Mouse (Mus musculus) C2C12 (cell line): Measurements from ENCODE around the gene Ola1. TPM values are rescaled to one million over a fixed set of nuclear protein-coding genes. Genes with fewer than 3 reads are reported as not detected.

Experiments
- H3K27me3 ChIP-seq: one replicate; pipeline ENCODE4 v1.6.1; 2011; ENCODE audit not compliant: control insufficient read depth, insufficient read depth, insufficient read length
- H3K36me3 ChIP-seq: one replicate; pipeline ENCODE4 v1.6.1; 2011; ENCODE audit not compliant: control insufficient read depth, insufficient read depth
- H3K4me3 ChIP-seq: one replicate; pipeline ENCODE4 v1.5.1; 2011; ENCODE audit warnings: mild to moderate bottlenecking, control low read depth; ENCODE audit not compliant: poor library complexity, insufficient read depth, severe bottlenecking
- H3K79me2 ChIP-seq: one replicate; pipeline ENCODE4 v1.6.1; 2011; ENCODE audit not compliant: control insufficient read depth, insufficient read depth
- H3K79me3 ChIP-seq: one replicate; pipeline ENCODE4 v1.6.1; 2011; ENCODE audit warnings: low read depth, control low read depth
- H3ac ChIP-seq: one replicate; pipeline ENCODE3; 2011; ENCODE audit warnings: low read depth; ENCODE audit not compliant: control insufficient read depth, insufficient read length
- CEBPB ChIP-seq: IDR thresholded peaks from one replicate; pipeline ENCODE4 v1.6.1; 2011; ENCODE audit warnings: low read depth, mild to moderate bottlenecking, control low read depth, moderate library complexity
- CTCF ChIP-seq: IDR thresholded peaks from one replicate; pipeline ENCODE4 v1.5.1; 2011; ENCODE audit not compliant: control insufficient read depth, insufficient read depth, insufficient read length
- FOSL1 ChIP-seq: IDR thresholded peaks from one replicate; pipeline ENCODE4 v1.8.0; 2011; ENCODE audit warnings: mild to moderate bottlenecking, low read length; ENCODE audit not compliant: poor library complexity, insufficient read depth, severe bottlenecking
- MAX ChIP-seq: IDR thresholded peaks from one replicate; pipeline ENCODE4 v1.6.1; 2011; ENCODE audit warnings: mild to moderate bottlenecking, control low read depth
- MYOD1 ChIP-seq: IDR thresholded peaks from one replicate; pipeline ENCODE4 v1.6.1; 2011; ENCODE audit warnings: low read depth; ENCODE audit not compliant: control insufficient read depth, insufficient read length
- MYOG ChIP-seq: IDR thresholded peaks from one replicate; pipeline ENCODE4 v1.6.1; 2011; ENCODE audit not compliant: control insufficient read depth, insufficient read length; ENCODE audit errors: extremely low read depth
- USF1 ChIP-seq: IDR thresholded peaks from one replicate; pipeline ENCODE4 v1.6.1; 2011; ENCODE audit warnings: low read depth, mild to moderate bottlenecking, control low read depth, moderate library complexity
- polyA plus RNA-seq: library from polyadenylated mRNA; unstranded; fragments of >200 nt; fragmentation: generic; extraction: Trizol; gene quantifications from one replicate; pipeline ENCODE4 v1.2.1, GENCODE M21; 2012; ENCODE audit warnings: missing spikeins

The Ola1 gene
- polyA plus RNA-seq, 1 experiment, result 40.4 TPM

GRCm38 (mm10) chr2:73167126-73167525 is 51.6 kb downstream of the Ola1 start:
- Histone ChIP-seq H3K36me3 (no peaks in the 10 kb centered on the region), H3K79me3 (peaks cover 6% of the 10 kb centered on the region), H3K79me2 (peaks cover 62% of the 10 kb centered on the region), H3ac (no peak overlapping the region), H3K27me3 (no peaks in the 10 kb centered on the region), H3K4me3 (no peak overlapping the region)
- TF ChIP-seq MYOG (no peak), CEBPB (no peak), MAX (no peak), CTCF (peak; percentile 7), USF1 (no peak), MYOD1 (no peak)

- no peak overlapping the region for H3K4me3 ChIP-seq
- peaks cover 70% of the 10 kb centered on the region for H3K79me2 ChIP-seq
- no peaks in the 10 kb centered on the region for H3K27me3 ChIP-seq
- H3K36me3 ChIP-seq, result no peaks in the 10 kb centered on the region
- peaks cover 6% of the 10 kb centered on the region for H3K79me3 ChIP-seq
- TF ChIP-seq USF1 (no peak), MYOD1 (no peak), CEBPB (no peak), MAX (no peak), FOSL1 (no peak), MYOG (no peak), CTCF (no peak)
- H3ac ChIP-seq, result no peak overlapping the region
Observed at GRCm38 (mm10) chr2:73164666-73165065, 54.1 kb downstream of the Ola1 start.

- H3ac ChIP-seq, result no peak overlapping the region
- no peaks in the 10 kb centered on the region for H3K27me3 ChIP-seq
- H3K36me3 ChIP-seq, result peaks cover 10% of the 10 kb centered on the region
- peaks cover 2% of the 10 kb centered on the region for H3K79me3 ChIP-seq
- no peak for TF ChIP-seq MYOD1
- TF ChIP-seq CTCF, result no peak
- no peak for TF ChIP-seq USF1
- TF ChIP-seq MYOG, result no peak
- no peak for TF ChIP-seq CEBPB
- no peak for TF ChIP-seq FOSL1
- no peak for TF ChIP-seq MAX
- H3K79me2 ChIP-seq, result peaks cover 49% of the 10 kb centered on the region
- no peak overlapping the region for H3K4me3 ChIP-seq
Observed at GRCm38 (mm10) chr2:73160772-73161171, 58.0 kb downstream of the Ola1 start.

- H3K36me3 ChIP-seq, result peaks cover 34% of the 10 kb centered on the region
- H3K79me2 ChIP-seq, result peaks cover 31% of the 10 kb centered on the region
- TF ChIP-seq MYOD1 (no peak), FOSL1 (no peak)
Observed at GRCm38 (mm10) chr2:73157202-73157601, 61.5 kb downstream of the Ola1 start.

GRCm38 (mm10) chr2:73150526-73150925 is 68.2 kb downstream of the Ola1 start:
- Histone ChIP-seq H3K27me3 (no peaks in the 10 kb centered on the region), H3K4me3 (no peak overlapping the region), H3K36me3 (peaks cover 40% of the 10 kb centered on the region), H3K79me2 (peaks cover 8% of the 10 kb centered on the region), H3ac (no peak overlapping the region), H3K79me3 (peaks cover 2% of the 10 kb centered on the region)
- TF ChIP-seq FOSL1, result no peak
- no peak for TF ChIP-seq MYOG
- no peak for TF ChIP-seq USF1
- TF ChIP-seq MYOD1, result no peak

More at GRCm38 (mm10) chr2:73157202-73157601, 61.5 kb downstream of the Ola1 start:
- H3K79me3 ChIP-seq, result peaks cover 2% of the 10 kb centered on the region
- H3ac ChIP-seq, result no peak overlapping the region
- no peak overlapping the region for H3K4me3 ChIP-seq
- no peaks in the 10 kb centered on the region for H3K27me3 ChIP-seq

GRCm38 (mm10) chr2:73146111-73146510 is 72.6 kb downstream of the Ola1 start:
- H3K79me3 ChIP-seq, result peaks cover 2% of the 10 kb centered on the region
- no peaks in the 10 kb centered on the region for H3K27me3 ChIP-seq
- H3ac ChIP-seq, result no peak overlapping the region
- peaks cover 22% of the 10 kb centered on the region for H3K36me3 ChIP-seq
- TF ChIP-seq CTCF (no peak), MYOD1 (no peak), CEBPB (no peak), USF1 (no peak), FOSL1 (no peak), MYOG (no peak), MAX (no peak)
- H3K4me3 ChIP-seq, result no peak overlapping the region
- H3K79me2 ChIP-seq, result peaks cover 8% of the 10 kb centered on the region
